Mouse (Mus musculus) v-Abl transformed pro-B cells (cell line): ENCODE data around the gene Ankrd63.
"Not testable (repeated sequence)": the region's sequence is repeated elsewhere in the genome, so short reads cannot be mapped to it uniquely, and the experiment has no call there.

ENCODE experiments used
- in situ Hi-C, 2 experiments: fragments of 400-800 bp; cut with MboI; formaldehyde crosslinking; loops; one replicate each; pipeline ENCODE4 v1.15.1; 2025; ENCODE audit not compliant: unreplicated experiment in 2 of 2

Ankrd63 gene

GRCm38 (mm10) chr2:118667181-118667580 is 36.6 kb downstream of the Ankrd63 start:
- in situ Hi-C loops: no loop called here

DNA sequence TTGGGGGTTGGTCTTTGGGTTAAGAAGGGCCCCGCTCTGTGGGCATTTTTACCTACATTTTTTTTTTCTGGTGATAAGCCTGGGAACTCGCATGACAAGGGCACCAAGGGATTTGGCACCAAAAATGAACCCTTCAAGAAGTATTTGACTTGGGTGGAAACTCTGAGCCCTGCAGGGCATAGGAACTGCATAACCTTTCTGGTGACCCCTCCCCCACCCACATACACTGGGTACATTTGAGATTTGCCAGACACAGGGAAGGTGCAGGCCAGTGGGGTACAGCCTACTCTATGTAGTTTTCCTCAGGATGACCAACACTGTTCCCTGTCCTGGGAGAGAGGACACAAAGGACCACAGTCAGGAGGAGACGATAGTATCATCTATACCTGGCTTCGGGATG is 38.1 kb downstream of the Ankrd63 start:
- in situ Hi-C loops: no loop called here

- in situ Hi-C loops: no loop called here
These were observed 38.7 kb downstream of the Ankrd63 start for GRCm38 (mm10) chr2:118664975-118665516.

DNA sequence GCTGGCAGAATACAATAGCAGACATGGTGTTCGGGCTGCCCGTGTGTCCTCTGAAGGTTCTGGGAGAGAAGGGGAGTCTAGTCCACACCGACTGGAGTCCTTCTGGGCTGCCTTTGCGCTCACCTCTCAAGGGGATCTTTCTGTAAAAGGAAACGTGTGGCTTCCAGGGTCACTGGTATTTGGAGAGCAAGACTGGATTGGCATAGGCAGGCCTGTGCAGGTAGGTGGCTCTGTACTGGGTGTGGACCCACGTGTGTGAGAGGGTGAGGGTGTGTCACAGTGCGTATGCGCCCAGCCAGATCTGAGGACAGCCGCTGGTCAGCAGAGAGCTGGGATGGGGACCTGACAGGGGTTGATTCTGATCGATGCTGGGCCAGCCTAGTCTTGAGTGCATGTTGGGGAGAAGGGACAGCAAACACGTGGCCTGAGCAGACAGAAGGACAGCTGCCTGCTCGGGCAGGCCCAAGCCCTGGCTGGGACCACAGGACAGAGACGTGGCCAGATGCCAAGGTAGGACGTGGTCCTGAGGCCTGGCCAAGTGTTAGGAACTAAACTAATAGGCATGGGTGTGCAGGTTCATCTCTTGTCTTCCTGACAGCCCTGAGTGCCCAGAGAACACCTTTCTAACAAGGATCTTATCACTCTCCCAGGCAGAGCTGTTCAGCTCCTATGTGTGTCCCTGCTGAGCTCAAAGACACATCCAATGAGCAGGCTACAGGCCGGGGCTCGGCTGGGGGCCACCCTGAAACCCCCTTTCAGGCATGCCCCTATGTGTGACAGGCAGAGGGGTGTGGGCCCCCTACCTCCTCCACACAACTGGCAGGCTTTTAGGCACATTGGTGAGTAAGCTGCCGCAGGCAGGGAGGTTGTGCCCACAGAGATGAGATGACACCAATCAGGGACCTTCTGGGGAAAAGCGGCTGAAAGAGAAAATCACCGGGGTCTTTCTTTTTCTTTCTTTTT is 39.7 kb downstream of the Ankrd63 start:
- in situ Hi-C loops: no loop called here

DNA sequence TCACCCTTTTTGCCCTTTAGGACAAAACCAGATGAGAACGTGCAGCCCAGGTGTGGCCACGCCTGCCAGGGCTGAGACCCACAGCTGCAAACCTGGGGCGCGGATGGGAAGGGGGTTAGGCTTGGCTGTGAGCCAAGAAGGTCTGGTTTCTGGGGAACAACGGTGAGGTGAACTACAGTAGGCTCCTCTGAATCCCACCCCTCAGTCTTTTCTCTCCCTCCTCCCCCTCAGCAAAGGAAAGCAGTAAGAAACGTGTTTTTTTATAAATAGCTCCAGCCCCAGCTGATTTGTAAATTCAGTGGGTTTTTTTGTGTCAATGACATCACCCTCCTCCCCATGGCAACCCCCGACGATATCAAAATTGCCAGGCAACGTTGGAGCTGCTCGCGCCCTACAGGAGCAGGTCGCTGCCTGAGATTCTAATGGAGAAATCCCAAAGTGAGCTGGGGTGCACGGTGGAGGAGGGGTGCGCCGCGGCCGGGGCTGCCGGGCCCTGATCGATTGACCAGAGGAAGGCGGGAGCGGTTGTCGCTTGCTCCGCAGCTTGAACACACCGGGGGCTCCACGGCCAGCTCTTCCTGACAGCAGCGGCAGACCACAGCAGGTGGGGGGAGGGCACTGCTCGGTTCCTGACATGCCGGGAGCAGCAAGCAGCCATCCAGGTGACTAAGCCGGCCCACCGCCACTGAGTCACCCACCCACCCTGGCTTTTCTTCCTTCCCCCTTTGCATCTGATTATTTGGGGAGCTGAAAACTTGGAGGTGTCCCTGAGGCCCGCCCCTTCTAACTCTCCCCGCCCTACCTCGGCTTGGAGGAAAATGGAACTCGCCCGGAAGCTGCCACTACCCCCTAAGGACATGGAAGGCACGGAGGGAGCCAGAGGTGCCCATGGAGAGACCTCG is 40.6 kb downstream of the Ankrd63 start, which contains the start of gene Pak6:
Gene Pak6 (plus strand): TSS at position 402 of the 902 bp plus-strand sequence.
- in situ Hi-C loops: no loop called here

DNA sequence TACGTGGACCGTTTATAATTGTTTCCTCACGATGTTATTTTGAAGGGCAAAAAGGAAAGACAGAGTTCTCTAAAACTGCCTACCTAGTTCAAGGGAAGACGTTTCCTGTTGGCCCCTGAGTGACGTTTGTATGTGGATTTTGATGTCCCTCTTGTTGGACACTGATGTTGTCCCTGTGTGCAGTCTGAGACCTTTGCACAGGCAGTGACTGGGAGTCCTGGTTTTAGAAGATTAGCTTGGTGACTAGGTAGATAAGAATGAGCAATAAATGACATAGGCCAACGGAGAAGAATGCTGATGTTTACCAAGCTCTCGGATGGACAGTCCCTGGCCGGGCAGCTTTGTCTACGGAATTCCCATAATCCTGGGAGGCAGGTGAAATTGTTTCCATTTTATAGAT is 41.9 kb downstream of the Ankrd63 start:
- in situ Hi-C loops: no loop called here

DNA sequence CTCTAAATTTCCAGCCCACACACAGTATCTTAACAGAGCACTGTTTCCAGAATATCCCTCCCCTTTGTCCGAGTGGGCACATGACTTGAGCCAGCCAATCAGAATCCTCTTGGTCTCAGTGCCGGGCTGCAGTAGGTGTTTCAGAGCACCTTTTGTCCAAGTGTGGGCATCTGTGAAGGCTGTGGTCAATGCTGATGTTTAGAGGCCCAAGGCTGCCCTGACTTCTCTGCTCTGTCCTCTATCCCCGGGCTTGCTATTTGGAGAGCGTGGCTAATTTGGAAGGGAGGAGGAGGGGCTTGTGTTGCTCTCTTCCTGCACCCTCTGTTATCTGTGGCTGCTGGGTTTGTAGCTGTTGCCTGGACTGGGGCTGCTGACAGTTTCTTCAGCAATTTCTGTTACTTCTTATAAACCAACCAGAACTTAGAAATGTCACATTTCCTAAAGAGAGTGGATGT is 43.7 kb downstream of the Ankrd63 start:
- in situ Hi-C loops: no loop called here

DNA sequence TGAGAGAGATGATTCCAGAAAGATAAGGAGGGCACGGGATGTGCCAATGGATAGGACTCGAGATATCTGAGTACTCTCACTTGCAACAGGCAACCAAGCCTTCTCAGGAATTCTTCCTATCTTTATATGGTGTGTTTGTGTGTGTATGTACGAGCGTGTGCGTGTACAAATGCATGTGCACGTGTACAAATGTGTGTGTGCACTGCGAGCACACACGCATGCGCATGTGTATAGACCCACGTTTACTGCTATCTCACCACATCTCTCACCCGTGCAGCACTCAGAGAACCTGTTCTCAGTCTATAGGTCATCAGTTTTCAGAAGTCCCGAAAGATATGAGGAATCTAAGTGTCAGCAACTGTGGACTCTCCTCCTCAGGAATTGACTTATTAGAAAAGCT is 44.3 kb downstream of the Ankrd63 start:
- in situ Hi-C loops: no loop called here

GRCm38 (mm10) chr2:118659077-118659476 is 44.7 kb downstream of the Ankrd63 start:
- in situ Hi-C loops: no loop called here

GRCm38 (mm10) chr2:118658457-118658856 is 45.3 kb downstream of the Ankrd63 start:
- in situ Hi-C loops: no loop called here

DNA sequence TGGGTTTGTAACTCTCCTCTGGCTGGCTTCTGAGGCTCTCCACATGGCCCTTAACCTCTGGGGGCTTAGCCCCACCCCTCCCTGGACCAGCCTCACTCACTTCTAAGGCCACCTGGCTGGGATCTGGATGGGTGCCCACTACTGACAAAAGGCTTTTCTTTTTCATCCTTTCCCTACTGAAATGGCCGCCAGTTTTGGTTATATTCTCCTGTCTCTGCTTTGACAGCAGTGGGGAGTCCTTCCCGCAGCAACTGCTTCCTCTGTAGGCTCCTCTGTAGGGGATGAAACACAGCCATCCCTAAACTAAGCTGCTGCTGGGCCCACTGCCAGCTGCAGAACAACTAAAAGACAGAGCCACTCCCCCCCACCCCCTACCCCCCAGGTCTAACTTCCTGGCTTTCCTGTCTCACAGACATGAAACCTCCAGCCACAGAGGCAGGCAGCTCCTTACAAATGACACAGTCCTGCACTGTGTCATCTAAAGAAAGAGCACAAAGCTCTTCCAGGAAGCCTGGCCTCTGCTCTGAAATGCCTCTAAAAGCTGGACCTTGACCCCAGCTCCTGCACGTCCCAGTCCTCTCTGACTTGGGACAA is 47.0 kb downstream of the Ankrd63 start:
- in situ Hi-C loops: no loop called here

DNA sequence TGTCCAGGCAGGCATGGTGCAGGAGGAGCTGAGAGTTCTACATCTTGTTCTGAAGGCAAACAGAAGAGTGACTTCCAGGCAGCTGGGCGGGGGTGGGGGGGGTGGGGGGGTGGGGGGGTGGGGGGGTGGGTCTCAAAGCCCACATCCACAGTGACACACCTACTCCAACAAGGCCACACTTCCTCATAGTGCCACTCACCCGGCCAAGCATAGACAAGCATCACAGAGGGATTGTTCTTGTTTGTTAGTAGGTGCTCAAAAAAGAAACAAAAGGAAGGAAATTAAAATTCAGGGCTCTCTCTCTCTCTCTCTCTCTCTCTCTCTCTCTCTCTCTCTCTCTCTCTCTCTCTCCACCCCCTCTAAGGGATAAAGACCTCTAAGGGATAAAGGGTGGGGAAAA is 53.1 kb downstream of the Ankrd63 start:
- in situ Hi-C loops: not testable (repeated sequence)
